Mouse (Mus musculus) adipocyte (in vitro differentiated cells): Measurements from ENCODE around the gene Neto2.

Source experiments
- DNase-seq: peaks from one replicate; pipeline ENCODE4 v3.0.0-alpha.2; 2016; ENCODE audit warnings: low spot score

Neto2 gene

DNA sequence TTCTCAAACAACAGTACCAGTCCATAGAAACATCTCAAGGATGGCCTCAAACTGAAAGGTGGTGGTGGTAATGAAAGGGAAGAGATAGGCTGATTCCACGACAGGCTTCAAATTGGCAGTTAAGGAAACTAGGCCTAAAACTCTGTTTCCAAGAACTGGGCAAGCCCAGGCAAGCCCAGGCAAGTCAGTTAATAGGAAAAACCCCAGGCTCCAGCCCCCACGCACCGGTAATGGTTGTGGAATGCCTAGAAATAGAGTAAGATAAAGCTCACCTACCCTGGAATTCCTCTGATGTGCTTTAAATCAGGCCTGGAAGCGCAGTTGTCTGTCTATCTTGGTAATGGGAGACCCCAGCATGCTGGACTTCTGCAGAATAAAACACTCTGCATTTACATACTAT is 98.0 kb downstream of the Neto2 start:
- DNase-seq, result no peak

DNA sequence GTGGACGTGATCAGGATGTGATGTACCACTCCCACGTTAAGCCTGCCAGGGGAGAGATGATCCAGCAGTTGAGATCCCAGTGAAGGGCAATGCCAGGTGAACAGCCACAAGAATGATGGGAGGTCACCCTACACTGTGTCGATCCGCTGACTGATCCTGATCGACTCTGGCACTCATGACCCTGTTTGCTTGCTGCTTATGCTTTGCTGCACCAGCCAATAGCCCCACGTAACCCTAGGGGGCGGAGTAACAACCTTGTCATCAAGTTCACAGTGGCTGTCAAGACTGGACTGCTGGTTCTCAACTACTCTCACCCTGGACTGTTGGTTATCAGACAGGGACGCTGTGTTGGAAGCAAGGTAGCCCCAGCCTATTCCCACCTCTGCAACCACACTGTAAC is 99.0 kb downstream of the Neto2 start:
- DNase-seq, result no peak

DNA sequence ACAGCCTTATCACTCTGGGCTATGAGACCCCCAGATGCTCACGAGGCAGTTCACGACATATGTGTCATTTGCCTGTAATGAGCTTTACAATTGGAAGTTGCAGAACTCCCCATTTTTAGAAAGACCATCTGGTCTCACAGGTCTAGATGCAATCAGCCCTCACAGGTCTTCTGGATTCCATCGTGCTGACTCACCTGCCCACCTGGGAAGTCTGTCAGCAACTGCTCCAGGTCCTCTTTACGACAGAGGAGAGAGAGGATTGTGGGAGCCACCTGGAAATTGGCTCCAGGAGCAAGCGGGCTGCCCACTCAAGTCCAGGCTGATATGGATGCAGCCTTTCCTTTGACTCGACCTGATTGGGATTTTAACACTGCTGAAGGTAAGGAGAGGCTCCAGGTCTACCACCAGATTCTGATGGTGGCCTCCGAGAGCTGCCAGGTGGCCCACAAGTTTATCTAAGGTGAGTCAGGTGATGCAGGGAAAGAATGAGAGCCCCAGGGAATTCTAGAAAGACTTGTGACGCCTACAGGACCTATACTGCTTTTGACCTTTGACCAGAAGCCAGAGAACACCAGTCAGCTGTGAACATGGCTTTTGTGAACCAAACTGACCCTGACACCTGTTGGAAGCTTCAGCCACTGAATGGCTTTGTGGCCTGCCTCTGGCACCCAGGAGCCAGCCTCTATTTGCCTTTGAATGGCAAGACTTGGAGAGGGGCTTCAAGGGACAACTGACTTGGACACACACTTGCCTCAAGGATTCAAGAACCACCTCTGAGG is 103.1 kb downstream of the Neto2 start:
- no peak for DNase-seq

DNA sequence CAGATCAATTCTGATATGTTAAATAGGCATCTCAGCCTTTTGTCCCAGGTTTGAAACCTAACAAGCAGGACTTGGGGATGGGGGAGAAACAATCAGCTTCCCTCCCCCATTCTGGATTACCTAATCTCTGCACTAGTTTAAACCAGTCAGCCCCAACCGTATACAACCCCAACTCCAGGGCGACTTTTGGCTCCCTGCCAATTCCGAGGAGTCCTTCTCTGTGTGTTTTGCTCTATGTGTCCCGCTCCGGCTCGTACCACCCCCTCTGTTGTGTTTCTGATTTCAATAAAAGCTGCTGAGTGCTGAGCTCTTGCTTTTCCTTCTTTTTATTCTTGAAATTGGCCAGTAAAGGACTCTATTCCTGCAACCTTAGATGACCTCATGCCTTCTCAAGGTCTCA is 105.3 kb downstream of the Neto2 start:
- DNase-seq, result peak; percentile 29

DNA sequence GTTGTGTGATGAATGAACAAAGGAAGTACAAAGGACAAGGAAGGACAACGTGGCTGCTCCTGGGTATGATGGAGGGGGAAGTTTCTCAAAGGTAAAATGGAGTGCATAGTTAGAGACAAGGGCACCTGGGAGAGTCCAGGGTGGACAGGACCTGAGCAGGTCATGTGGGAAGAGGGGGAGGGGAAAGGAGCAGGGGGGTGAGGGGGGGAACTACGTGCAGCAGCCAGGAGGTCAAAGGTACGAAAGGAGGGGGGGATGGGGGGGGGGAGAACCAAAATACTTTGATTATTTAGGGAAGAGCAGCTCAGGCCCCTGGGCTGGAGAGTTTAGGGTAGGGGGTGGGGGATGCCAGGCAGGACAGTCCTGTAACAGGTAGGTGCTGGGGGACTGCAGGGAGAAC is 105.7 kb downstream of the Neto2 start:
- DNase-seq, result no peak

DNA sequence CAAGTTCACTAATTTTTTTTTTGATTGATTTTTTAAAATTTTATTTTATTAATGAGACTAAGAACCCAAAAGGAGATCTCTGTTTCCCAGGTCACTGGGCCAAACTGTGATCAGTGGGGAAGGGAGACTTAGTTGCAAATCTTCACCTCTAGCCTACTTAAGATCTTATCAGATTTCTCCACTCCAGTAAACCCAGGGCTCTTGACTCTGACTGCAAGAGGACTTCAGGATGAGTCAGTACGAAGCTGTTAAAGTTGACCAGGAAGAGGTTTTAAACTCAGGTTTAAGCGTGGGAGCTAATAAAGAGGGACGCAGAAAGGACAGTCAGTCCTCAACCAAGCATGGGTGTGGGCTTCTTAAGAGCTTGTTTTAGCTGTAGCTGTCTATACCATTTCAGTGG is 107.4 kb downstream of the Neto2 start:
- no peak for DNase-seq

DNA sequence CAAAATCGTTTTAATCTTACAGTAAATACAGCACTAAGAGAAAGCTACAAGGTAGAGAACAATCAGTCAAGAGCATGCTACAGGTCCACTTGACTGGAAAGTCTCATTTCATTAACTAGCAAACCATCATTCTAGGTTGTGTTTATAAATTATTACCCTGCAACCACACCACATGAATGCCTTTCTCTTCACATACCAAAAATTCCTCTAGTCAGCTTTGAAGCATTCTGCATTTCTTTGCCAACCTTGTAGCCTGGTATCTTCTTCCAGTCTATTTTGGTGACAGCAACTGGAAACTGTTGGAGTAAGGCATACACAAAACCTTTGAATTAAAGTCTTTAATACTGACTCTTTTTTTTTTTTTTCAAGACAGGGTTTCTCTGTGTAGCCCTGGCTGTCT is 109.2 kb downstream of the Neto2 start:
- no peak for DNase-seq

DNA sequence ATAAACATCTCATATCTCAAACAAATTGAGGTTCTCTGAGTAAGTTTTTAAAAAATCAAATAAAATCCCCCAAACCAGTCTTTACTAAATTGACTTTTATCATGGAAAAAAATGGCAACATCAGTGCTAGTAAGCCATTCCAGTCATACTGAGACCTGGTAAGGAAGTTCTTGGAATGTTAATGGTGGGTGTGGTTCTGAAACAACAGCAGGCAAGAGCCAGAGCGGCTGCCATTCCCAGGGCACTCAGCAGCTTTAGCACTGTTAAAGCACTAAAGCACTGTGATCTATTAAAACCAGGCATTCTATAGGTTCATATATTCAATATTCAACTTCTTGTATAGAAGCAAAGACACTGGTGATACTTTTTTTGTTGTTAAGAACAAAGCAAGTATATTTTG is 110.5 kb downstream of the Neto2 start:
- DNase-seq, result no peak

DNA sequence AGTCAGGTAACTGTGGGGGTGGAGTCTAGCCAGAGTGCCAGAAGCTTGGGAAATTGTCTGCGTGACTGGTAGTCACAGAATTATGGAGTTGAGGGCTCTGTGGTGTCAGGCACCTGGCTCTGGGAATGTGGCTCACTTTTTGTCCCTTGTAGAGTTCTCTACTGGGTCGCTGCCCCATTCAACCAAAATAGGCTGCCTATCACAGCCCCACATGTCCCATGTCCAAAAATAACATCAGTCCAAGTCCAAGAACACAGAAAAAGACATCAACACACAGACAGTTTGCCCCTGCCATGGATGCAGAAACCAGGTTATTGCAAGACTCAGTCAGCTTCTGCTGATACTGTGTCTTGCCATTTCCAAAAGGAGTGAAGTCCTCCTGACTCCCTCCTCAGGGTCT is 112.1 kb downstream of the Neto2 start:
- DNase-seq, result no peak
